Mouse (Mus musculus): ENCODE measurements around the gene Srr. TPM values are rescaled to one million over a fixed set of nuclear protein-coding genes. Genes with fewer than 3 reads are reported as not detected.

Srr gene
- total and polyA plus RNA-seq, 3 experiments, result 5.2 to 6.8 TPM; not detected in 1

GRCm38 (mm10) chr11:74874630-74875029 is 51.1 kb downstream of the Srr start:
- Histone ChIP-seq H3K36me3 (ENCODE audit: control insufficient read depth in 1 of 2, insufficient read depth in 2 of 2, low read length in 2 of 2) (no peaks in the 10 kb centered on the region), H3K9me3 (replicated peaks; ENCODE audit: insufficient read depth, low read length) (no peaks in the 10 kb centered on the region), H3K4me3 (ENCODE audit: control insufficient read depth in 1 of 2, insufficient read depth in 1 of 2, low read depth in 2 of 2, low read length in 2 of 2) (no peak overlapping the region), H3K79me2 (ENCODE audit: control insufficient read depth, insufficient read depth, low read length, poor library complexity) (no peaks in the 10 kb centered on the region), H3K27ac (ENCODE audit: control insufficient read depth, low read depth, low read length) (no peak overlapping the region), H3K27me3 (ENCODE audit: control insufficient read depth in 1 of 2, insufficient read depth in 2 of 2, low read length in 2 of 2) (no peaks in the 10 kb centered on the region), H3K9ac (ENCODE audit: control insufficient read depth, low read depth, low read length, poor library complexity, severe bottlenecking) (no peak overlapping the region), H3K4me1 (ENCODE audit: control insufficient read depth in 1 of 2, insufficient read depth in 2 of 2, low read length in 2 of 2) (no peaks in the 10 kb centered on the region)
- DNase-seq (ENCODE audit: low read depth, low spot score), result no peak
- TF ChIP-seq CTCF (IDR thresholded peaks at IDR 0.05 in 2 of 3, conservative IDR thresholded peaks at IDR 0.05 in 1 of 3; ENCODE audit: control insufficient read depth in 1 of 3, insufficient read depth in 1 of 3, low read depth in 2 of 3, low read length in 3 of 3, poor library complexity in 1 of 3, severe bottlenecking in 1 of 3), result no peak
- no peak for TF ChIP-seq ZKSCAN1 (IDR thresholded peaks at IDR 0.05; ENCODE audit: low read depth, low read length)
- TF ChIP-seq SMC3 (IDR thresholded peaks at IDR 0.05; ENCODE audit: low read depth, low read length), result no peak
- TF ChIP-seq MYC (IDR thresholded peaks at IDR 0.05; ENCODE audit: low read depth, low read length), result no peak
- no peak for TF ChIP-seq MEF2A (IDR thresholded peaks at IDR 0.05; ENCODE audit: extremely low read depth, insufficient replicate concordance, low read depth, low read length, poor library complexity, severe bottlenecking)
- TF ChIP-seq E2F4 (IDR thresholded peaks at IDR 0.05; ENCODE audit: borderline replicate concordance, low read depth, low read length), result no peak
- TF ChIP-seq ZMIZ1 (IDR thresholded peaks at IDR 0.05; ENCODE audit: low read depth, low read length), result no peak
- TF ChIP-seq GABPA (IDR thresholded peaks at IDR 0.05; ENCODE audit: low read depth, low read length), result no peak
- TF ChIP-seq CHD2 (IDR thresholded peaks at IDR 0.05; ENCODE audit: low read length), result no peak
- no peak for TF ChIP-seq HCFC1 (IDR thresholded peaks at IDR 0.05; ENCODE audit: low read depth, low read length)
- TF ChIP-seq EP300 (IDR thresholded peaks at IDR 0.05; ENCODE audit: low read depth in 1 of 2, low read length in 2 of 2), result no peak
- no peak for TF ChIP-seq RCOR1 (IDR thresholded peaks at IDR 0.05; ENCODE audit: low read depth, low read length)
- no peak for TF ChIP-seq KAT2A (conservative IDR thresholded peaks at IDR 0.05; ENCODE audit: low read depth, low read length)
- TF ChIP-seq CHD1 (IDR thresholded peaks at IDR 0.05; ENCODE audit: low read depth, low read length), result no peak
- no peak for TF ChIP-seq SIN3A (IDR thresholded peaks at IDR 0.05; ENCODE audit: low read length)
- no peak for TF ChIP-seq USF2 (IDR thresholded peaks at IDR 0.05; ENCODE audit: borderline replicate concordance in 1 of 2, insufficient read depth in 1 of 2, low read depth in 1 of 2, low read length in 2 of 2)

GRCm38 (mm10) chr11:74870991-74871622 is 54.6 kb downstream of the Srr start:
- H3K9ac ChIP-seq (ENCODE audit: control insufficient read depth, low read depth, low read length, poor library complexity, severe bottlenecking), result no peak overlapping the region
- no peaks in the 10 kb centered on the region for H3K36me3 ChIP-seq (ENCODE audit: control insufficient read depth in 1 of 2, insufficient read depth in 2 of 2, low read length in 2 of 2)
- no peaks in the 10 kb centered on the region for H3K79me2 ChIP-seq (ENCODE audit: control insufficient read depth, insufficient read depth, low read length, poor library complexity)
- H3K27me3 ChIP-seq (ENCODE audit: control insufficient read depth in 1 of 2, insufficient read depth in 2 of 2, low read length in 2 of 2), result no peaks in the 10 kb centered on the region
- DNase-seq (ENCODE audit: low read depth, low spot score), result no peak
- TF ChIP-seq HCFC1 (IDR thresholded peaks at IDR 0.05; ENCODE audit: low read depth, low read length), result no peak
- TF ChIP-seq MYB (IDR thresholded peaks at IDR 0.05; ENCODE audit: low read depth, low read length), result no peak
- no peak for TF ChIP-seq UBTF (IDR thresholded peaks at IDR 0.05; ENCODE audit: borderline replicate concordance, insufficient read depth, low read depth, low read length)
- no peak for TF ChIP-seq TAL1 (IDR thresholded peaks at IDR 0.05; ENCODE audit: low read length)
- no peak for TF ChIP-seq JUND (IDR thresholded peaks at IDR 0.05; ENCODE audit: low read depth, low read length)
- no peak for TF ChIP-seq GATA1 (IDR thresholded peaks at IDR 0.05; ENCODE audit: low read depth, low read length)
- no peak for TF ChIP-seq USF1 (IDR thresholded peaks at IDR 0.05; ENCODE audit: low read depth, low read length)
- no peak for TF ChIP-seq POLR2AphosphoS5 (IDR thresholded peaks at IDR 0.05; ENCODE audit: borderline replicate concordance, low read depth, low read length)
- no peak for TF ChIP-seq RAD21 (IDR thresholded peaks at IDR 0.05; ENCODE audit: low read depth, low read length)
- TF ChIP-seq ELF1 (IDR thresholded peaks at IDR 0.05; ENCODE audit: low read depth, low read length), result no peak
- TF ChIP-seq BHLHE40 (IDR thresholded peaks at IDR 0.05; ENCODE audit: borderline replicate concordance, low read depth, low read length), result no peak
- TF ChIP-seq MAZ (IDR thresholded peaks at IDR 0.05; ENCODE audit: low read depth, low read length), result no peak
- no peak for TF ChIP-seq MEF2A (IDR thresholded peaks at IDR 0.05; ENCODE audit: extremely low read depth, insufficient replicate concordance, low read depth, low read length, poor library complexity, severe bottlenecking)
- no peaks in the 10 kb centered on the region for H3K4me1 ChIP-seq (ENCODE audit: control insufficient read depth in 1 of 2, insufficient read depth in 2 of 2, low read length in 2 of 2)
- H3K4me3 ChIP-seq (ENCODE audit: control insufficient read depth in 1 of 2, insufficient read depth in 1 of 2, low read depth in 2 of 2, low read length in 2 of 2), result no peak overlapping the region
- no peak overlapping the region for H3K27ac ChIP-seq (ENCODE audit: control insufficient read depth, low read depth, low read length)
- no peaks in the 10 kb centered on the region for H3K9me3 ChIP-seq (replicated peaks; ENCODE audit: insufficient read depth, low read length)
